Mouse (Mus musculus) neural tube, embryonic 11.5 days (tissue): ENCODE data around the gene Depdc5. TPM values are rescaled to one million over a fixed set of nuclear protein-coding genes. Genes with fewer than 3 reads are reported as not detected.
"Not testable (repeated sequence)": the region's sequence is repeated elsewhere in the genome, so short reads cannot be mapped to it uniquely, and the experiment has no call there.

Experiments used
- ATAC-seq: fragments of 200-750 bp; cut with Nextera tagmentation; 2 replicates; pipeline ENCODE4 v1.8.0; 2017; ENCODE audit warnings: moderate number of reproducible peaks, mild to moderate bottlenecking, moderate TSS enrichment, moderate library complexity; ENCODE audit not compliant: insufficient read depth, low FRiP score, low TSS enrichment
- DNase-seq: peaks from one replicate; pipeline ENCODE4 v3.0.0-alpha.2; 2015; ENCODE audit warnings: low spot score
- H3K27ac ChIP-seq: fragments of 300-500 bp; sonication (generic); 2 replicates; pipeline ENCODE4 v1.5.1; 2014; ENCODE audit warnings: low read depth, mild to moderate bottlenecking, low read length
- H3K27me3 ChIP-seq: fragments of 300-500 bp; sonication (generic); 2 replicates; pipeline ENCODE4 v1.6.1; 2014; ENCODE audit warnings: mild to moderate bottlenecking, low read length, mixed read lengths; ENCODE audit not compliant: control insufficient read depth, insufficient read depth
- H3K36me3 ChIP-seq: fragments of 300-500 bp; sonication (generic); 2 replicates; pipeline ENCODE4 v1.6.1; 2014; ENCODE audit warnings: mild to moderate bottlenecking, low read length, moderate library complexity, mixed read lengths; ENCODE audit not compliant: control insufficient read depth, insufficient read depth
- H3K4me1 ChIP-seq: fragments of 300-500 bp; sonication (generic); 2 replicates; pipeline ENCODE4 v1.6.1; 2014; ENCODE audit warnings: low read length, mixed read lengths; ENCODE audit not compliant: control insufficient read depth, insufficient read depth
- H3K4me2 ChIP-seq: fragments of 300-500 bp; sonication (generic); 2 replicates; pipeline ENCODE4 v1.6.1; 2014; ENCODE audit warnings: low read depth, mild to moderate bottlenecking, moderate library complexity
- H3K4me3 ChIP-seq: fragments of 300-500 bp; sonication (generic); 2 replicates; pipeline ENCODE4 v1.5.1; 2014; ENCODE audit warnings: low read depth, low read length
- H3K9ac ChIP-seq: fragments of 300-500 bp; sonication (generic); 2 replicates; pipeline ENCODE4 v1.6.1; 2014; ENCODE audit warnings: mild to moderate bottlenecking, low read length
- H3K9me3 ChIP-seq: fragments of 300-500 bp; sonication (generic); 2 replicates; pipeline ENCODE4 v1.6.1; 2016; ENCODE audit warnings: low read length; ENCODE audit not compliant: control insufficient read depth
- WGBS: fragments of 180-500 bp; shearing (Covaris S2); extraction: QIAGEN DNeasy Blood & Tissue Kit; methylation state at CpG from one replicate; pipeline ENCODE4 v1.1.7; 2014; 5-methylcytosine and 5-hydroxymethylcytosine counted together
- polyA plus RNA-seq: library from polyadenylated mRNA; unstranded; fragments of >200 nt; fragmentation: Nextera tagmentation; extraction: Ambion mirVana; gene quantifications from 2 replicates; pipeline ENCODE4 v1.2.1, GENCODE M21; 2014

Gene Depdc5
- polyA plus RNA-seq, 1 experiment from 2014 or later: 39.7 TPM

- H3K27me3 ChIP-seq: no peaks in the 10 kb centered on the region
- no peak overlapping the region for H3K27ac ChIP-seq
- peaks cover 5% of the 10 kb centered on the region for H3K36me3 ChIP-seq
- DNase-seq (no peak), ATAC-seq (no peak)
- H3K4me1 ChIP-seq: peaks cover 17% of the 10 kb centered on the region
- no peak overlapping the region for H3K4me2 ChIP-seq
- no peak overlapping the region for H3K9ac ChIP-seq
- no peaks in the 10 kb centered on the region for H3K9me3 ChIP-seq
- 95% methylated on average over 3 of the region's 3 CpGs for WGBS
- H3K4me3 ChIP-seq: no peak overlapping the region
These were observed 14.3 kb upstream of the Depdc5 start for GRCm38 (mm10) chr5:32849178-32849577.

- H3K9ac ChIP-seq, H3K9me3 ChIP-seq, H3K27me3 ChIP-seq, H3K36me3 ChIP-seq, H3K27ac ChIP-seq, H3K4me2 ChIP-seq, ATAC-seq, DNase-seq, H3K4me3 ChIP-seq: not testable (repeated sequence)
- 96% methylated on average over 3 of the region's 3 CpGs for WGBS
- H3K4me1 ChIP-seq: peaks cover 17% of the 10 kb centered on the region
These were observed 13.9 kb upstream of the Depdc5 start for GRCm38 (mm10) chr5:32849580-32849979.

- Histone ChIP-seq H3K36me3 (peaks cover 2% of the 10 kb centered on the region; the same call in 1 of the 2 replicates), H3K27ac (no peak overlapping the region), H3K27me3 (no peaks in the 10 kb centered on the region), H3K4me3 (no peak overlapping the region), H3K4me1 (peaks cover 17% of the 10 kb centered on the region), H3K9ac (peak overlapping the region; percentile 11; the same call in 1 of the 2 replicates), H3K9me3 (no peaks in the 10 kb centered on the region), H3K4me2 (peak overlapping the region; percentile 17; the same call in 1 of the 2 replicates)
- WGBS: 71% methylated on average over 6 of the region's 6 CpGs
- DNase-seq: no peak
- ATAC-seq: no peak
These were observed 11.5 kb upstream of the Depdc5 start for GRCm38 (mm10) chr5:32852026-32852425.

GRCm38 (mm10) chr5:32853731-32854507, 9.6 kb upstream of the Depdc5 start, which contains the start of gene Prr14l:
Gene Prr14l, minus strand, starts transcription at chr5:32854256.
- WGBS: under 1% methylated on average over 51 of the region's 51 CpGs
- H3K9me3 ChIP-seq: no peaks in the 10 kb centered on the region
- peaks cover 2% of the 10 kb centered on the region; the same call in 1 of the 2 replicates for H3K36me3 ChIP-seq
- H3K4me2 ChIP-seq: peak within 1 kb of the TSS; percentile 75
- peak within 1 kb of the TSS; percentile 6; the same call in 1 of the 2 replicates for H3K27ac ChIP-seq
- peaks cover 17% of the 10 kb centered on the region for H3K4me1 ChIP-seq
- DNase-seq (peak; percentile 98), ATAC-seq (peak; percentile 97)
- H3K4me3 ChIP-seq: peak within 1 kb of the TSS; percentile 60
- H3K9ac ChIP-seq: peak within 1 kb of the TSS; percentile 76
- H3K27me3 ChIP-seq: no peaks in the 10 kb centered on the region

- ATAC-seq: no peak
- Histone ChIP-seq H3K27ac (no peak overlapping the region), H3K36me3 (peaks cover 2% of the 10 kb centered on the region; the same call in 1 of the 2 replicates)
These were observed 8.7 kb upstream of the Depdc5 start for GRCm38 (mm10) chr5:32854818-32855217.

DNA sequence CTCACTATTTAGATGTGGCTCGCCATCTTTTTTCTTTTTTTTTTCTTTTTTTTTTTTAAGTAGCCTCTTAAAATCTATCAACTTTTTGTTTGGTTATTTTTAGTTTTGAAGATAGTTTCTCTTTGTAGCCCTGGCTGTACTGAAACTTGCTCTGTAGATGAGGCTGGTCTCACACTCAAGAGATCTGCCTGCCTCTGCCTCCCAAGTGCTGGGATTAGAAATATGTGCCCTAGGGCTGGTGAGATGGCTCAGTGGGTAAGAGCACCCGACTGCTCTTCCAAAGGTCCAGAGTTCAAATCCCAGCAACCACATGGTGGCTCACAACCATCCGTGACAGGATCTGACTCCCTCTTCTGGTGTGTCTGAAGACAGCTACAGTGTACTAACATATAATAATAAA, 8.2 kb upstream of the Depdc5 start:
- not testable (repeated sequence) for H3K27ac ChIP-seq, ATAC-seq, H3K27me3 ChIP-seq, H3K9ac ChIP-seq, H3K4me3 ChIP-seq, H3K36me3 ChIP-seq, H3K9me3 ChIP-seq, H3K4me2 ChIP-seq, DNase-seq
- peaks cover 17% of the 10 kb centered on the region for H3K4me1 ChIP-seq
- 89% methylated on average over 2 of the region's 3 CpGs for WGBS

More at GRCm38 (mm10) chr5:32854818-32855217, 8.7 kb upstream of the Depdc5 start:
- peaks cover 17% of the 10 kb centered on the region for H3K4me1 ChIP-seq
- no peak for DNase-seq
- H3K9me3 ChIP-seq: no peaks in the 10 kb centered on the region
- no peak overlapping the region for H3K4me3 ChIP-seq
- WGBS: 89% methylated on average over 4 of the region's 4 CpGs
- H3K4me2 ChIP-seq: no peak overlapping the region
- H3K9ac ChIP-seq: no peak overlapping the region
- no peaks in the 10 kb centered on the region for H3K27me3 ChIP-seq

DNA sequence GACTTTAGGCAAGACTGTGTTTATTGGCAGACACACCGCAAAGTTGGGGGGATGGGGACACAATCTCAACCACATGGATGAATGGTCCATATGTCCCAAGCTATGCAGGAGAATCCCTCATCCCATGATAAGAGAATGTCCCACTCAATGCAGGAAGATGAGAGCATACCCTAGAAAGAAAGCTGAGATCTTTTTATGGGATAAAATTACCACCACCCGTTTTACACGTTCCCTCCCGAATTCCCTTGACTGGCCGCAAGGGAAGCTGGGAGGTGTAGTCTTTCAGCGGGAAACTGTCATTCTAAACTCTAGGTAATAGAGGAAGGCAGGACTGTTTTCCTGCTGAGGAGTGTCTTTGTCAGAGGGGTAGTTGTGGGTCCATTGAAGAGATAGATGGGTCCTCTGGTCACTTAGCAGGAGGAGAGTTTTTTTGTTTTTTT, 5.7 kb upstream of the Depdc5 start:
- peak overlapping the region; percentile 56 for H3K9ac ChIP-seq
- H3K27me3 ChIP-seq: no peaks in the 10 kb centered on the region
- H3K4me2 ChIP-seq: peak overlapping the region; percentile 52
- ATAC-seq: no peak
- peaks cover 5% of the 10 kb centered on the region; the same call in 1 of the 2 replicates for H3K4me1 ChIP-seq
- H3K27ac ChIP-seq: no peak overlapping the region
- WGBS: 7% methylated on average over 6 of the region's 6 CpGs
- DNase-seq: peak; percentile 37
- no peaks in the 10 kb centered on the region for H3K36me3 ChIP-seq
- H3K9me3 ChIP-seq: no peaks in the 10 kb centered on the region
- H3K4me3 ChIP-seq: peak overlapping the region; percentile 39

- no peaks in the 10 kb centered on the region for H3K9me3 ChIP-seq
- H3K4me3 ChIP-seq: no peak overlapping the region
- ATAC-seq (no peak), DNase-seq (no peak)
- H3K36me3 ChIP-seq: no peaks in the 10 kb centered on the region
- WGBS: 97% methylated on average over 1 of the region's 1 CpGs
- peaks cover 5% of the 10 kb centered on the region; the same call in 1 of the 2 replicates for H3K4me1 ChIP-seq
- H3K4me2 ChIP-seq: no peak overlapping the region
- H3K27ac ChIP-seq: no peak overlapping the region
- no peaks in the 10 kb centered on the region for H3K27me3 ChIP-seq
- H3K9ac ChIP-seq: no peak overlapping the region
These were observed 2.4 kb upstream of the Depdc5 start for GRCm38 (mm10) chr5:32861082-32861481.
